Mouse (Mus musculus) stomach, embryonic 16.5 days (tissue): ENCODE data around the gene A1bg. TPM values are rescaled to one million over a fixed set of nuclear protein-coding genes. Genes with fewer than 3 reads are reported as not detected.

Experiments
- ATAC-seq: fragments of 200-750 bp; cut with Nextera tagmentation; 2 replicates; pipeline ENCODE4 v1.8.0; 2017; ENCODE audit warnings: moderate number of reproducible peaks, moderate TSS enrichment; ENCODE audit not compliant: insufficient read depth, low FRiP score
- H3K27ac ChIP-seq: fragments of 300-500 bp; sonication (generic); 2 replicates; pipeline ENCODE4 v1.5.1; 2014; ENCODE audit warnings: low read length
- H3K27me3 ChIP-seq: fragments of 300-500 bp; sonication (generic); 2 replicates; pipeline ENCODE4 v1.6.1; 2014; ENCODE audit warnings: low read length, control low read depth, mixed read lengths; ENCODE audit not compliant: control insufficient read depth, insufficient read depth
- H3K36me3 ChIP-seq: fragments of 300-500 bp; sonication (generic); 2 replicates; pipeline ENCODE4 v1.6.1; 2014; ENCODE audit warnings: low read length; ENCODE audit not compliant: control insufficient read depth, insufficient read depth
- H3K4me1 ChIP-seq: fragments of 300-500 bp; sonication (generic); 2 replicates; pipeline ENCODE4 v1.6.1; 2014; ENCODE audit warnings: low read length, control low read depth, mixed read lengths; ENCODE audit not compliant: control insufficient read depth, insufficient read depth
- H3K4me2 ChIP-seq: fragments of 300-500 bp; sonication (generic); 2 replicates; pipeline ENCODE4 v1.6.1; 2014; ENCODE audit warnings: low read depth, low read length, mixed read lengths
- H3K4me3 ChIP-seq: fragments of 300-500 bp; sonication (generic); replicated peaks from 2 replicates; pipeline ENCODE4 v1.5.1; 2014; ENCODE audit warnings: mild to moderate bottlenecking, low read length
- H3K9ac ChIP-seq: fragments of 300-500 bp; sonication (generic); 2 replicates; pipeline ENCODE4 v1.6.1; 2014; ENCODE audit warnings: low read length
- H3K9me3 ChIP-seq: fragments of 300-500 bp; sonication (generic); replicated peaks from 2 replicates; pipeline ENCODE4 v1.6.1; 2016; ENCODE audit warnings: low read length, control low read depth; ENCODE audit not compliant: control insufficient read depth
- WGBS: fragments of 180-500 bp; shearing (Covaris S2); extraction: QIAGEN DNeasy Blood & Tissue Kit; methylation state at CpG from one replicate; pipeline ENCODE4 v1.1.7; 2014; 5-methylcytosine and 5-hydroxymethylcytosine counted together
- polyA plus RNA-seq: library from polyadenylated mRNA; unstranded; fragments of >200 nt; fragmentation: Nextera tagmentation; extraction: Ambion mirVana; gene quantifications from 2 replicates; pipeline ENCODE4 v1.2.1, GENCODE M21; 2015

The A1bg gene
- polyA plus RNA-seq, 1 experiment from 2014 or later: not detected

- H3K36me3 ChIP-seq: no peaks in the 10 kb centered on the region
- H3K9me3 ChIP-seq: no peaks in the 10 kb centered on the region
- H3K9ac ChIP-seq: no peak overlapping the region
- ATAC-seq: peak; percentile 87
- H3K27me3 ChIP-seq: no peaks in the 10 kb centered on the region
- H3K4me2 ChIP-seq: no peak overlapping the region
- H3K4me3 ChIP-seq: no peak overlapping the region
- H3K27ac ChIP-seq: no peak overlapping the region
- 0 out of 2 replicates have a peak, but pooled peaks cover 4% of the 10 kb centered on the region for H3K4me1 ChIP-seq
- 62% methylated on average over 2 of the region's 2 CpGs for WGBS
Measured at GRCm38 (mm10) chr15:60888724-60889123, 34.1 kb downstream of the A1bg start.

GRCm38 (mm10) chr15:60875721-60876120 is 47.1 kb downstream of the A1bg start:
- Histone ChIP-seq H3K4me1 (no peaks in the 10 kb centered on the region), H3K9me3 (no peaks in the 10 kb centered on the region), H3K27ac (no peak overlapping the region), H3K9ac (no peak overlapping the region), H3K4me3 (no peak overlapping the region), H3K4me2 (no peak overlapping the region), H3K27me3 (no peaks in the 10 kb centered on the region), H3K36me3 (no peaks in the 10 kb centered on the region)
- 78% methylated on average over 6 of the region's 6 CpGs for WGBS
- no peak for ATAC-seq

- no peak for ATAC-seq
Measured at GRCm38 (mm10) chr15:60862417-60862816, 60.4 kb downstream of the A1bg start.

GRCm38 (mm10) chr15:60855112-60855511 is 67.7 kb downstream of the A1bg start:
- Histone ChIP-seq H3K4me3 (no peak overlapping the region), H3K27me3 (no peaks in the 10 kb centered on the region), H3K36me3 (no peaks in the 10 kb centered on the region), H3K9ac (no peak overlapping the region), H3K4me1 (peaks cover 5% of the 10 kb centered on the region), H3K27ac (no peak overlapping the region), H3K9me3 (peaks cover 5% of the 10 kb centered on the region; the same call in 1 of the 2 replicates), H3K4me2 (no peak overlapping the region)
- WGBS: 62% methylated on average over 1 of the region's 1 CpGs
- no peak for ATAC-seq

More at GRCm38 (mm10) chr15:60862417-60862816, 60.4 kb downstream of the A1bg start:
- no peak overlapping the region for H3K27ac ChIP-seq
- no peaks in the 10 kb centered on the region for H3K9me3 ChIP-seq
- no peak overlapping the region for H3K4me3 ChIP-seq
- no peaks in the 10 kb centered on the region for H3K4me1 ChIP-seq
- no peak overlapping the region for H3K4me2 ChIP-seq
- no peak overlapping the region for H3K9ac ChIP-seq
- H3K36me3 ChIP-seq: no peaks in the 10 kb centered on the region
- H3K27me3 ChIP-seq: no peaks in the 10 kb centered on the region
- WGBS: 83% methylated on average over 3 of the region's 3 CpGs

GRCm38 (mm10) chr15:60854151-60854550 is 68.7 kb downstream of the A1bg start:
- Histone ChIP-seq H3K27ac (no peak overlapping the region), H3K9me3 (peaks cover 5% of the 10 kb centered on the region; the same call in 1 of the 2 replicates), H3K9ac (no peak overlapping the region), H3K4me1 (peaks cover 8% of the 10 kb centered on the region), H3K27me3 (no peaks in the 10 kb centered on the region), H3K4me2 (no peak overlapping the region), H3K36me3 (no peaks in the 10 kb centered on the region), H3K4me3 (no peak overlapping the region)
- WGBS: 72% methylated on average over 4 of the region's 4 CpGs
- no peak for ATAC-seq

- peak; percentile 60 for ATAC-seq
- Histone ChIP-seq H3K4me3 (no peak within 1 kb of the TSS), H3K4me2 (peak within 1 kb of the TSS; percentile 33), H3K9ac (peak within 1 kb of the TSS; percentile 19; the same call in 1 of the 2 replicates), H3K36me3 (no peaks in the 10 kb centered on the region), H3K27ac (peak within 1 kb of the TSS; percentile 74), H3K9me3 (peaks cover 5% of the 10 kb centered on the region; the same call in 1 of the 2 replicates), H3K4me1 (peaks cover 8% of the 10 kb centered on the region), H3K27me3 (no peaks in the 10 kb centered on the region)
- WGBS: 24% methylated on average over 17 of the region's 17 CpGs
Measured at GRCm38 (mm10) chr15:60853231-60853999, 69.4 kb downstream of the A1bg start, which contains the start of gene Fam84b. Fam84b (minus strand) TSS chr15:60853778.

GRCm38 (mm10) chr15:60848630-60849029 is 74.2 kb downstream of the A1bg start:
- WGBS: 54% methylated on average over 3 of the region's 3 CpGs
- Histone ChIP-seq H3K9ac (no peak overlapping the region), H3K27ac (no peak overlapping the region), H3K4me1 (peaks cover 8% of the 10 kb centered on the region), H3K4me2 (no peak overlapping the region), H3K36me3 (no peaks in the 10 kb centered on the region), H3K9me3 (no peaks in the 10 kb centered on the region), H3K27me3 (no peaks in the 10 kb centered on the region), H3K4me3 (no peak overlapping the region)
- ATAC-seq: no peak

Other genes with a start within 250 kb of the A1bg start
- gene Fam84b, start 69.2 kb downstream of the A1bg start, polyA plus RNA-seq: 23.2 and 24.7 TPM in 2 replicates